Comparison of ENCODE assay signal across 13 mouse cellular contexts in genomic region chr3:136945550-136945949, GRCm38 (mm10).
A peak's percentile ranks its signal among the peaks of the same experiment; 100 is the strongest.
DNase-seq lines count a peak whose midpoint lies in the region; ATAC-seq lines count a peak whose summit lies in the region.
"Had no signal": no experiment of that assay in that cellular context is flagged by ENCODE, and none has a peak within 500 bp of the region (broad histone marks: within the 10 kb centered on the region; RNA-seq: fewer than 3 reads in every experiment).

No protein-coding gene starts in this region.

- peak; percentile 81 for ATAC-seq in kidney, embryonic 16.5 days (ENCODE audit: low FRiP score, low TSS enrichment)
- no peak for ATAC-seq in midbrain, embryonic 11.5 days (ENCODE audit: low FRiP score)
- ATAC-seq in midbrain, embryonic 13.5 days = no peak
- ATAC-seq: activated CD4-positive, CD25-positive, alpha-beta regulatory T cell, adult 4 months; midbrain, embryonic 16.5 days had no signal

- H3K36me3 ChIP-seq in kidney, embryonic 16.5 days (ENCODE audit: insufficient read depth, low read length) = no peaks in the 10 kb centered on the region
- H3K36me3 ChIP-seq in midbrain, embryonic 11.5 days (ENCODE audit: control insufficient read depth, insufficient read depth, low read length) = no peaks in the 10 kb centered on the region
- no peaks in the 10 kb centered on the region for H3K36me3 ChIP-seq in midbrain, embryonic 13.5 days

- 57% methylated on average over 4 of the region's 4 CpGs for WGBS in kidney, embryonic 16.5 days
- WGBS in midbrain, embryonic 11.5 days = 89% methylated on average over 4 of the region's 4 CpGs
- WGBS in midbrain, embryonic 13.5 days = 87% methylated on average over 4 of the region's 4 CpGs

- H3K4me2 ChIP-seq in kidney, embryonic 16.5 days (replicated peaks; ENCODE audit: low read depth, low read length) = no peak overlapping the region
- H3K4me2 ChIP-seq in midbrain, embryonic 11.5 days = no peak overlapping the region
- no peak overlapping the region for H3K4me2 ChIP-seq in midbrain, embryonic 13.5 days (replicated peaks)

- H3K9me3 ChIP-seq in kidney, embryonic 16.5 days (ENCODE audit: low read length) = no peaks in the 10 kb centered on the region
- H3K9me3 ChIP-seq in midbrain, embryonic 11.5 days (ENCODE audit: control insufficient read depth, low read length) = no peaks in the 10 kb centered on the region
- no peaks in the 10 kb centered on the region for H3K9me3 ChIP-seq in midbrain, embryonic 13.5 days

- DNase-seq in cerebellum, postnatal 10 days = peak; percentile 55 to 58
- DNase-seq in cerebellum, postnatal 36 days = no peak
- no peak for DNase-seq in kidney, adult 8-10 months
- peak; percentile 64 for DNase-seq in midbrain, embryonic 11.5 days (ENCODE audit: low spot score, missing footprints)
- no peak for DNase-seq in heart, adult 11 months
- DNase-seq: cerebellum, adult 9-10 months; gastrocnemius, postnatal 36 days; right cerebral cortex, postnatal 25 days; thymus, postnatal 36 days had no signal

- H3K4me3 ChIP-seq in kidney, embryonic 16.5 days (ENCODE audit: low read length) = no peak overlapping the region
- no peak overlapping the region for H3K4me3 ChIP-seq in midbrain, embryonic 11.5 days (ENCODE audit: low read depth, low read length)
- H3K4me3 ChIP-seq in midbrain, embryonic 13.5 days (replicated peaks) = no peak overlapping the region

- peaks cover 5% of the 10 kb centered on the region; the same call in 1 of the 2 replicates for H3K4me1 ChIP-seq in kidney, embryonic 16.5 days (ENCODE audit: insufficient read depth, low read length)
- H3K4me1 ChIP-seq in midbrain, embryonic 11.5 days (ENCODE audit: control insufficient read depth, insufficient read depth, low read length) = no peaks in the 10 kb centered on the region
- H3K4me1 ChIP-seq in midbrain, embryonic 13.5 days (replicated peaks) = no peaks in the 10 kb centered on the region

- no peaks in the 10 kb centered on the region for H3K27me3 ChIP-seq in kidney, embryonic 16.5 days (ENCODE audit: insufficient read depth, low read length)
- no peaks in the 10 kb centered on the region for H3K27me3 ChIP-seq in midbrain, embryonic 11.5 days (ENCODE audit: control insufficient read depth, insufficient read depth, low read length)
- H3K27me3 ChIP-seq in midbrain, embryonic 13.5 days = no peaks in the 10 kb centered on the region

- peak overlapping the region; percentile 50; the same call in 1 of the 2 replicates for H3K27ac ChIP-seq in kidney, embryonic 16.5 days (ENCODE audit: low read length)
- no peak overlapping the region for H3K27ac ChIP-seq in midbrain, embryonic 11.5 days (ENCODE audit: low read depth, low read length)
- H3K27ac ChIP-seq in midbrain, embryonic 13.5 days = no peak overlapping the region

- no peak overlapping the region for H3K9ac ChIP-seq in kidney, embryonic 16.5 days (replicated peaks; ENCODE audit: low read length)
- no peak overlapping the region for H3K9ac ChIP-seq in midbrain, embryonic 11.5 days (ENCODE audit: low read length)
- no peak overlapping the region for H3K9ac ChIP-seq in midbrain, embryonic 13.5 days (replicated peaks)

Comparison
In these comparisons a context has a peak if more than half of its experiments do, and no peak if none do; other contexts are left out.
1. DNase-seq: peak in cerebellum, postnatal 10 days (2 of 2) and midbrain, embryonic 11.5 days (single experiment); none in cerebellum, postnatal 36 days (0 of 2), kidney, adult 8-10 months (0 of 2) and heart, adult 11 months (single experiment).